Mouse (Mus musculus) ES-E14 (cell line): ENCODE results near the gene Gm8871. TPM values are rescaled to one million over a fixed set of nuclear protein-coding genes. Genes with fewer than 3 reads are reported as not detected.
"Not testable (repeated sequence)": the region's sequence is repeated elsewhere in the genome, so short reads cannot be mapped to it uniquely, and the experiment has no call there.

Experiments used
- DNase-seq: peaks from one replicate; pipeline ENCODE4 v3.0.0-alpha.2; 2013; ENCODE audit warnings: low read depth, low spot score
- H3K27ac ChIP-seq: 2 replicates; pipeline ENCODE4 v1.5.1; 2012; ENCODE audit warnings: low read depth, mild to moderate bottlenecking, low read length, moderate library complexity, mixed read lengths; ENCODE audit not compliant: poor library complexity, insufficient read depth, severe bottlenecking
- H3K36me3 ChIP-seq: 2 replicates; pipeline ENCODE4 v1.6.1; 2012; ENCODE audit warnings: mild to moderate bottlenecking, low read length, moderate library complexity, mixed read lengths; ENCODE audit not compliant: control insufficient read depth, poor library complexity, insufficient read depth, severe bottlenecking
- H3K4me1 ChIP-seq, 2 experiments: fragments of 150-350 bp in 1 of 2; sonication (generic) in 1 of 2; 2 replicates each; pipeline ENCODE4 v1.6.1; 2012; ENCODE audit warnings: low read length in 2 of 2, mild to moderate bottlenecking in 1 of 2, mixed read lengths in 1 of 2; ENCODE audit not compliant: control insufficient read depth in 2 of 2, insufficient read depth in 2 of 2, poor library complexity in 1 of 2
- H3K4me3 ChIP-seq, 2 experiments: fragments of 150-350 bp in 1 of 2; sonication (generic) in 1 of 2; 2 replicates each; pipeline ENCODE4 v1.5.1; 2012; ENCODE audit warnings: low read length in 2 of 2, low read depth in 1 of 2, mild to moderate bottlenecking in 1 of 2, mixed read lengths in 1 of 2; ENCODE audit not compliant: insufficient read depth in 1 of 2, poor library complexity in 1 of 2, severe bottlenecking in 1 of 2
- H3K9ac ChIP-seq: 2 replicates; pipeline ENCODE4 v1.6.1; 2012; ENCODE audit warnings: low read depth, mild to moderate bottlenecking, low read length, mixed read lengths; ENCODE audit not compliant: poor library complexity, insufficient read depth, severe bottlenecking
- H3K9me3 ChIP-seq: fragments of 150-350 bp; sonication (generic); 2 replicates; pipeline ENCODE4 v1.6.1; 2012; ENCODE audit warnings: low read depth, mild to moderate bottlenecking, low read length; ENCODE audit not compliant: control insufficient read depth, insufficient read depth
- in situ Hi-C, 2 experiments: fragments of 600-800 bp; cut with MboI; formaldehyde crosslinking; loops; one replicate each; pipeline ENCODE4 v1.15.1; 2025; ENCODE audit warnings: low sequenced_read_pairs in 2 of 2, inconsistent platforms in 1 of 2; ENCODE audit not compliant: unreplicated experiment in 2 of 2
- total RNA-seq: library from RNA; depleted of rRNA; stranded (reverse); fragments of 300-350 nt; gene quantifications from 2 replicates; pipeline ENCODE4 v1.2.3, GENCODE M21; 2012; rRNA removed

Gene Gm8871
- total RNA-seq, result not detected in 2 replicates

DNA sequence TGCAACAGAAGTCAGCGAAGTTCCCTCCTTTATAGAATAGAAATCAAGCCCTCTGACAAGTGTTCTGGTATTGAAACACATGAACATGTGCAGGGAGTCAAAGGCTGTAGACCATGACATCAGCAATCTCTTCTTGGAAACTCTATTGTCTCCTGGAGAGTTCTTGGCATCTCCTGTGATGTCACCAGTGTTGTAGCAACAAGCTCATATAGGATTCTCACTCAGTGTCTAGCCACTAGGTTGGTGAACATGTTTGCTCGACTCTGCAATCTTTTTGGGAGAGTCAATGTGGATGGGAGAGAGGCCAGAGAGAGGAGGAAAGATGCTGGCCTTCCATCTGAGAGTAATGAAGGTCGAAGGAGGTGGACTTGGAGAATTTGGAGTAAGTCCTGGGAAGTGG lies at the start of gene Gm8871, which contains the start of gene Gm8857:
Gm8871 (plus strand) TSS at position 301 of the 400 bp plus-strand sequence.
Gm8857 (plus strand) TSS at position 303 of the 400 bp plus-strand sequence.
- H3K9me3 ChIP-seq, H3K27ac ChIP-seq, H3K36me3 ChIP-seq, H3K9ac ChIP-seq, DNase-seq, H3K4me1 ChIP-seq, in situ Hi-C loops, H3K4me3 ChIP-seq: not testable (repeated sequence)

DNA sequence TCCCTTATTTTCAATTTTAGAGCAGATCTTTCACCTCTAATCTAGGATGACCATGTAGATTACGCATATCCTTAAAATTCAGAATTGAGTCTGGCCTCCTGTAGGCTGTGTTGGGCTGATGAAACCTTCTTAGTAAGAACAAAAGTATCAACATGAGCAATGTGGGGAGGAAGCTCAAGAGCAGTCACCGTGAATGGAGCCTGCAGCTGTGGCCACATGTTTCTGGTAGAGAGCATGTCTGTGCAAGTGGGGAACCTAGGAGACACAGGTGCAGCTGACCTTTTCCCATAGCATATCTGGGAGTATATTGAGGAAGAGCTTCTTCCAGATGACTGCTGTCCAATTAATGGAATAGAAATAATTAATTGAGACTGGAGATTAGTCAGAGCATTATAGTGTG lies 5.9 kb downstream of the Gm8871 start:
- in situ Hi-C loops, H3K36me3 ChIP-seq: not testable (repeated sequence)

DNA sequence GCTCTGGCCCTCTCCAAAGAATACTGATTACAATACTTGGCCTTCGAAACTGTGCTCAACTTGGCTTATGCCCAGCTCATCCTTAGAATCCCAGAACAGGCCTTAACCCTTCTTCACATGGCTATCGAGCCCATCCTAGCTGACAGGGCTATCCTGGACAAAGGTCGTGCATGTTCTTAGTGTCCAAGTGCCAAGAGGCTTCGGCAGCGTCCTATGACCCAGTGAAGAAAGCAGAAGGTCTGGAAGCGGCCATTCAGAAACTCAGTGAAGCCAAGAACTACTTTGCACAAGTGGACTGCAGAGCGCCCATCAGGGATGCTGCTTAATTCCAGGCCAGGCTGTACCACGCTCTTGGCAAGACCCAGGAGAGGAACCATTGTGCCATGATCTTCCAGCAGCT lies 10.5 kb downstream of the Gm8871 start:
- H3K27ac ChIP-seq, DNase-seq, H3K36me3 ChIP-seq, H3K4me1 ChIP-seq, H3K9ac ChIP-seq, in situ Hi-C loops, H3K9me3 ChIP-seq, H3K4me3 ChIP-seq: not testable (repeated sequence)

More for the DNA sequence above, 5.9 kb downstream of the Gm8871 start:
- not testable (repeated sequence) for H3K9ac ChIP-seq, H3K4me3 ChIP-seq, H3K4me1 ChIP-seq, H3K9me3 ChIP-seq, H3K27ac ChIP-seq, DNase-seq

Other genes with a start within 250 kb of the Gm8871 start
- not detected in 2 replicates for gene Gm8857, start within 50 bp of the Gm8871 start, total RNA-seq
- gene Gm8879, start 179.8 kb downstream of the Gm8871 start, total RNA-seq, result not detected in 2 replicates
- not detected in 2 replicates for gene Gm5861, start 235.3 kb downstream of the Gm8871 start, total RNA-seq